In genomic region chr17:73213677-73214076, GRCm38 (mm10) we compare ENCODE assay signal across 23 mouse cellular contexts.
"Had no signal": no experiment of that assay in that cellular context is flagged by ENCODE, and none has a peak within 500 bp of the region (broad histone marks: within the 10 kb centered on the region; RNA-seq: fewer than 3 reads in every experiment).

No protein-coding gene starts in this region.

- H3K4me1 ChIP-seq: forebrain, embryonic 15.5 days; heart, embryonic 12.5 days; hindbrain, embryonic 13.5 days; limb, embryonic 15.5 days had no signal

- H3K27me3 ChIP-seq: forebrain, embryonic 15.5 days; heart, embryonic 12.5 days; hindbrain, embryonic 13.5 days; hindbrain, embryonic 15.5 days; kidney, embryonic 15.5 days; limb, embryonic 13.5 days; limb, embryonic 15.5 days had no signal

- H3K27ac ChIP-seq: forebrain, embryonic 15.5 days; heart, adult 2 months; hindbrain, embryonic 13.5 days; hindbrain, embryonic 15.5 days; hindbrain, postnatal 0 days; kidney, embryonic 15.5 days; limb, embryonic 13.5 days; limb, embryonic 15.5 days had no signal

- H3K36me3 ChIP-seq: forebrain, embryonic 15.5 days; hindbrain, embryonic 13.5 days; hindbrain, embryonic 15.5 days; kidney, embryonic 15.5 days; limb, embryonic 13.5 days; limb, embryonic 15.5 days had no signal

- ATAC-seq: forebrain, embryonic 15.5 days; forebrain, postnatal 0 days; hindbrain, postnatal 0 days; intestine, embryonic 16.5 days had no signal

- H3K4me3 ChIP-seq: forebrain, embryonic 15.5 days; heart, adult 2 months; heart, embryonic 12.5 days; hindbrain, embryonic 13.5 days; hindbrain, embryonic 15.5 days; kidney, embryonic 15.5 days; limb, embryonic 13.5 days; limb, embryonic 15.5 days had no signal

- H3K4me2 ChIP-seq: forebrain, embryonic 15.5 days; heart, embryonic 12.5 days; hindbrain, embryonic 13.5 days; hindbrain, embryonic 15.5 days; kidney, embryonic 15.5 days; limb, embryonic 13.5 days; limb, embryonic 15.5 days had no signal

- H3K9ac ChIP-seq: forebrain, embryonic 15.5 days; forebrain, postnatal 0 days; heart, embryonic 12.5 days; hindbrain, embryonic 13.5 days; hindbrain, embryonic 15.5 days; kidney, embryonic 15.5 days; limb, embryonic 13.5 days; limb, embryonic 15.5 days had no signal

- H3K9me3 ChIP-seq: forebrain, embryonic 15.5 days; heart, embryonic 12.5 days; hindbrain, embryonic 13.5 days; hindbrain, embryonic 15.5 days; kidney, embryonic 15.5 days; limb, embryonic 13.5 days; limb, embryonic 15.5 days had no signal

- DNase-seq: forebrain, postnatal 0 days; gastrocnemius, postnatal 14 days; gastrocnemius, postnatal 36 days; heart, adult 11 months; heart, adult 2 months; heart, postnatal 14 days; heart, postnatal 36 days; kidney, adult 11 months; kidney, adult 2 months; kidney, adult 9 months; kidney, postnatal 14 days; layer of hippocampus, adult 9-11 months; layer of hippocampus, postnatal 36 days; left cerebral cortex, postnatal 4 days had no signal
